Mouse (Mus musculus) lung, embryonic 16.5 days (tissue): ENCODE results near the gene 1700001O22Rik. TPM values are rescaled to one million over a fixed set of nuclear protein-coding genes. Genes with fewer than 3 reads are reported as not detected.

Source experiments
- ATAC-seq: fragments of 200-750 bp; cut with Nextera tagmentation; 2 replicates; pipeline ENCODE4 v1.8.0; 2017; ENCODE audit warnings: low read depth, mild to moderate bottlenecking, moderate library complexity
- H3K27ac ChIP-seq: fragments of 300-500 bp; sonication (generic); 2 replicates; pipeline ENCODE4 v1.5.1; 2014; ENCODE audit warnings: mild to moderate bottlenecking, control low read depth, low read length
- H3K27me3 ChIP-seq: fragments of 300-500 bp; sonication (generic); 2 replicates; pipeline ENCODE4 v1.6.1; 2014; ENCODE audit warnings: low read depth, low read length, mixed read lengths; ENCODE audit not compliant: control insufficient read depth, insufficient read depth
- H3K36me3 ChIP-seq: fragments of 300-500 bp; sonication (generic); 2 replicates; pipeline ENCODE4 v1.6.1; 2014; ENCODE audit warnings: low read length; ENCODE audit not compliant: control insufficient read depth, insufficient read depth
- H3K4me1 ChIP-seq: fragments of 300-500 bp; sonication (generic); replicated peaks from 2 replicates; pipeline ENCODE4 v1.6.1; 2014; ENCODE audit warnings: low read length, mixed read lengths; ENCODE audit not compliant: control insufficient read depth, insufficient read depth
- H3K4me2 ChIP-seq: fragments of 300-500 bp; sonication (generic); 2 replicates; pipeline ENCODE4 v1.6.1; 2014; ENCODE audit warnings: low read depth, low read length, control low read depth
- H3K4me3 ChIP-seq: fragments of 300-500 bp; sonication (generic); 2 replicates; pipeline ENCODE4 v1.5.1; 2014; ENCODE audit warnings: mild to moderate bottlenecking, low read length, control low read depth
- H3K9ac ChIP-seq: fragments of 300-500 bp; sonication (generic); 2 replicates; pipeline ENCODE4 v1.6.1; 2014; ENCODE audit warnings: low read length, control low read depth
- H3K9me3 ChIP-seq: fragments of 300-500 bp; sonication (generic); 2 replicates; pipeline ENCODE4 v1.6.1; 2016; ENCODE audit warnings: low read length; ENCODE audit not compliant: control insufficient read depth
- WGBS: fragments of 180-500 bp; shearing (Covaris S2); extraction: QIAGEN DNeasy Blood & Tissue Kit; methylation state at CpG from one replicate; pipeline ENCODE4 v1.1.7; 2014; 5-methylcytosine and 5-hydroxymethylcytosine counted together
- polyA plus RNA-seq: library from polyadenylated mRNA; unstranded; fragments of >200 nt; fragmentation: Nextera tagmentation; extraction: Ambion mirVana; gene quantifications from 2 replicates; pipeline ENCODE4 v1.2.1, GENCODE M21; 2015

Gene 1700001O22Rik
- polyA plus RNA-seq, 1 experiment from 2014 or later: 4.2 TPM

GRCm38 (mm10) chr2:30805983-30806382, 2.5 kb upstream of the 1700001O22Rik start:
- peaks cover 5% of the 10 kb centered on the region; the same call in 1 of the 2 replicates for H3K27me3 ChIP-seq
- H3K27ac ChIP-seq: no peak overlapping the region
- no peaks in the 10 kb centered on the region for H3K36me3 ChIP-seq
- no peak for ATAC-seq
- no peak overlapping the region for H3K4me3 ChIP-seq
- H3K9ac ChIP-seq: no peak overlapping the region
- 84% methylated on average over 2 of the region's 2 CpGs for WGBS
- H3K4me1 ChIP-seq: peaks cover 25% of the 10 kb centered on the region
- no peaks in the 10 kb centered on the region for H3K9me3 ChIP-seq
- no peak overlapping the region for H3K4me2 ChIP-seq

- Histone ChIP-seq H3K27ac (no peak overlapping the region), H3K4me1 (peaks cover 17% of the 10 kb centered on the region)
- 1% methylated on average over 61 of the region's 77 CpGs for WGBS
Measured at GRCm38 (mm10) chr2:30801067-30801852, 2.2 kb downstream of the 1700001O22Rik start.

GRCm38 (mm10) chr2:30800671-30801066, 2.8 kb downstream of the 1700001O22Rik start:
- no peaks in the 10 kb centered on the region for H3K9me3 ChIP-seq
- H3K9ac ChIP-seq: no peak overlapping the region
- no peak for ATAC-seq
- H3K27ac ChIP-seq: no peak overlapping the region
- H3K4me1 ChIP-seq: peaks cover 22% of the 10 kb centered on the region
- 27% methylated on average over 7 of the region's 7 CpGs for WGBS
- H3K4me3 ChIP-seq: peak overlapping the region; percentile 55
- H3K27me3 ChIP-seq: peaks cover 9% of the 10 kb centered on the region; the same call in 1 of the 2 replicates
- H3K36me3 ChIP-seq: no peaks in the 10 kb centered on the region
- H3K4me2 ChIP-seq: peak overlapping the region; percentile 98

More at GRCm38 (mm10) chr2:30801067-30801852, 2.2 kb downstream of the 1700001O22Rik start:
- Histone ChIP-seq H3K9ac (peak overlapping the region; percentile 73), H3K36me3 (no peaks in the 10 kb centered on the region), H3K27me3 (peaks cover 9% of the 10 kb centered on the region; the same call in 1 of the 2 replicates), H3K9me3 (no peaks in the 10 kb centered on the region), H3K4me3 (peak overlapping the region; percentile 55), H3K4me2 (peak overlapping the region; percentile 98)
- ATAC-seq: peak; percentile 59

GRCm38 (mm10) chr2:30799456-30799855, 4.0 kb downstream of the 1700001O22Rik start:
- no peak overlapping the region for H3K9ac ChIP-seq
- no peak overlapping the region for H3K4me2 ChIP-seq
- no peaks in the 10 kb centered on the region for H3K9me3 ChIP-seq
- peaks cover 9% of the 10 kb centered on the region; the same call in 1 of the 2 replicates for H3K27me3 ChIP-seq
- peaks cover 25% of the 10 kb centered on the region for H3K4me1 ChIP-seq
- H3K36me3 ChIP-seq: no peaks in the 10 kb centered on the region
- WGBS: 73% methylated on average over 3 of the region's 3 CpGs
- no peak overlapping the region for H3K27ac ChIP-seq
- no peak overlapping the region for H3K4me3 ChIP-seq
- no peak for ATAC-seq

- H3K4me1 ChIP-seq: peaks cover 22% of the 10 kb centered on the region
- peak overlapping the region; percentile 48; the same call in 1 of the 2 replicates for H3K9ac ChIP-seq
- ATAC-seq: peak; percentile 77
- peak overlapping the region; percentile 76 for H3K27ac ChIP-seq
- H3K36me3 ChIP-seq: no peaks in the 10 kb centered on the region
- peak overlapping the region; percentile 53 for H3K4me2 ChIP-seq
- H3K9me3 ChIP-seq: no peaks in the 10 kb centered on the region
- H3K27me3 ChIP-seq: peaks cover 4% of the 10 kb centered on the region; the same call in 1 of the 2 replicates
- 7% methylated on average over 10 of the region's 11 CpGs for WGBS
- H3K4me3 ChIP-seq: peak overlapping the region; percentile 29
Measured at GRCm38 (mm10) chr2:30796382-30796781, 7.1 kb downstream of the 1700001O22Rik start.

- H3K4me3 ChIP-seq: no peak overlapping the region
- peak overlapping the region; percentile 53; the same call in 1 of the 2 replicates for H3K4me2 ChIP-seq
- peaks cover 4% of the 10 kb centered on the region; the same call in 1 of the 2 replicates for H3K27me3 ChIP-seq
- H3K4me1 ChIP-seq: peaks cover 19% of the 10 kb centered on the region
- no peaks in the 10 kb centered on the region for H3K36me3 ChIP-seq
- no peaks in the 10 kb centered on the region for H3K9me3 ChIP-seq
- no peak for ATAC-seq
- H3K9ac ChIP-seq: peak overlapping the region; percentile 48; the same call in 1 of the 2 replicates
- H3K27ac ChIP-seq: peak overlapping the region; percentile 76
- 71% methylated on average over 5 of the region's 5 CpGs for WGBS
Measured at GRCm38 (mm10) chr2:30795889-30796275, 7.6 kb downstream of the 1700001O22Rik start.

GRCm38 (mm10) chr2:30795271-30795888, 8.1 kb downstream of the 1700001O22Rik start:
- Histone ChIP-seq H3K4me2 (peak overlapping the region; percentile 82), H3K4me3 (peak overlapping the region; percentile 54), H3K4me1 (peaks cover 19% of the 10 kb centered on the region), H3K36me3 (no peaks in the 10 kb centered on the region), H3K9ac (peak overlapping the region; percentile 68), H3K9me3 (no peaks in the 10 kb centered on the region), H3K27me3 (peaks cover 4% of the 10 kb centered on the region; the same call in 1 of the 2 replicates), H3K27ac (no peak overlapping the region; the same call in 1 of the 2 replicates)
- 74% methylated on average over 7 of the region's 7 CpGs for WGBS
- ATAC-seq: no peak

GRCm38 (mm10) chr2:30794179-30795108, 9.0 kb downstream of the 1700001O22Rik start:
- Histone ChIP-seq H3K4me3 (peak overlapping the region; percentile 54), H3K9me3 (no peaks in the 10 kb centered on the region), H3K9ac (peak overlapping the region; percentile 68), H3K27me3 (no peaks in the 10 kb centered on the region), H3K4me2 (peak overlapping the region; percentile 82), H3K27ac (0 out of 2 replicates have a peak overlapping the region, but pooled peaks have one; percentile 50), H3K4me1 (peaks cover 19% of the 10 kb centered on the region), H3K36me3 (no peaks in the 10 kb centered on the region)
- 5% methylated on average over 48 of the region's 48 CpGs for WGBS
- peak; percentile 73 for ATAC-seq
